Mouse (Mus musculus) lung, adult 2 months (tissue): ENCODE measurements around the gene Tbx5.

Source experiments
- CTCF ChIP-seq: fragments of 200-500 bp; IDR thresholded peaks from 2 replicates; pipeline ENCODE4 v1.5.1; 2011; ENCODE audit warnings: mild to moderate bottlenecking, low read length, control low read depth; ENCODE audit not compliant: insufficient read depth
- POLR2A ChIP-seq: fragments of 200-500 bp; IDR thresholded peaks from 2 replicates; pipeline ENCODE4 v1.6.1; 2011; ENCODE audit warnings: low read depth, mild to moderate bottlenecking, control low read depth, low read length, borderline replicate concordance; ENCODE audit errors: extremely low read depth

- TF ChIP-seq CTCF (no peak), POLR2A (no peak)
Observed at GRCm38 (mm10) chr5:119885595-119885994, 53.1 kb downstream of the Tbx5 start.
